Mouse (Mus musculus): ENCODE data around the gene Scrn1.

Gene Scrn1

GRCm38 (mm10) chr6:54565012-54565411, 1.3 kb downstream of the Scrn1 start:
- DNase-seq: no peak

DNA sequence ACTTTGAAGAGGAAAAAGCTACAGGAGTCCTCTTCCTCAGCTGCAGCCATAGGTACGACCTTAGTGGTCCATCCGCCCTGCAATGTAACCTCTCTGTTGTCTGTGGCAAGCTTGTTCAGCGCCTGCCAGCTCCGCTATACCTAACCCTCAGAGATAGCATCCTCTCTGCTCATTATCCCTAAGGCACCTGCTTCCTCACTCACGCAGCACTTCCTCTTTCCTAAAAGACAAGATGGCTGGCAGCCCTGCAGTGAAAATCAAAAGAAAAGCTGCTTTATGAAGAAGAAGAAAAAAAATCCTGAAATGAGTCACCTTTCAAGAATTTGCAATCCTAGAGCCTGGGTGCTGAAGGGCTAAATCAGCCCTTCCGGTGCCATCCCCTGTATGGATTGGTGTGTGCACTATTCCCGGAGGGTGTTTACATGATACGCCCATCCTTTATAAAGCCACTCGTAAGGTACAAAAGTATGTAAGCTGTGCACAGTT, 1.7 kb downstream of the Scrn1 start:
- no peak for DNase-seq

DNA sequence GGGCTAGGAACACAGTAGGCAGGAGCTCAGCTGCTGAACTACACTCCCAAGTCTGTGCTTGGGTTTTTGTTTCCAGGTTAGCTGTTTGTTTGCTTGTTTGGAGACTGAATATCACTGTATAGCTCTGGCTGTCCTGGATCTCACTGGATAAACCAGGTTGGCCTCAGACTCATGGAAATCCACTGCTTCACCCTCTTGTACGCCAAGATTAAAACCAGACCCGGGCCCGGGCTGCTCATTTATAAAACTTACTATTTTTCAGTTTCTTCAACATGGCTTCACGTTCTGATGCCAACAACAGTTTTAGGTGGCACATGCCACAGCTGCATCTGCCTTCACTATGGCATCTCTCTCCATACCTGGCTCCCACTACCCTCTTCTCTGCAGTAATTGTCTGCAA, 2.7 kb downstream of the Scrn1 start:
- DNase-seq: no peak

DNA sequence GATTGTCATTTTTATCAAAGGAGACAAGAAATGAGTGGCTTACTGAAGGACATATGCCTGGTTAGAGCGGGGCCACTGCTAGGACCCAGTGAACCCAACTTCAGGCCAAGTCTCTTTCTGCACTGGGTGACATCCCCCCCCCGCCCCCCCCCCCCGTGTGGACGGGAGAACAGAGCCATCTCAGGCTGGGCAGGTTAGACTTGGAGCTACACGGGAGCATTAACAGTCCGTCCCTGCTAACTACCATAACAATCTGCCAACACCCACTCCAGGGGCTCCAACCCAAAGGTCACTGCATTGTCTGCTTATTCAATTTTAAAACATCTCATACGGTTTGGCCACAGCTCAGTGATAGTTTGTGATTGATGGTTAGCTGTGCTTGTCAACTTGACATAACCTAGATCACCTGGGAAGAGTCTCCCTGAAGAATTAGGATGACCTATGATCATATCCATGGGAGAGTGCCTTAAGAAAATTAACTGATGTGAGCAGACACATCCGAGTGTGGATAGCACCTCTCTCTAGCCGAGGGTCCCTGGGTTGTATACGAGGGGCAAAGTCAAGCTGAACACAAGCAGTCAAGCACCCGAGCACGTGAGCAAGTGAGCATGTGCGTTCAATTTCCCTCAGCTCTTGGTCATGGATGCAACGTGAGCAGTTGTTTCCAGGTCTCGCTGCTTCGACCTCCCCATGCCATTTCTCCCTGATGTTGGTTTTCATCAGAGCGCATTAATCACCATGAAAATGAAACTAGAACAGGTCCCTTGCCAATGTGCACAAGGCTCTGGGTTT, 4.1 kb downstream of the Scrn1 start:
- no peak for DNase-seq

DNA sequence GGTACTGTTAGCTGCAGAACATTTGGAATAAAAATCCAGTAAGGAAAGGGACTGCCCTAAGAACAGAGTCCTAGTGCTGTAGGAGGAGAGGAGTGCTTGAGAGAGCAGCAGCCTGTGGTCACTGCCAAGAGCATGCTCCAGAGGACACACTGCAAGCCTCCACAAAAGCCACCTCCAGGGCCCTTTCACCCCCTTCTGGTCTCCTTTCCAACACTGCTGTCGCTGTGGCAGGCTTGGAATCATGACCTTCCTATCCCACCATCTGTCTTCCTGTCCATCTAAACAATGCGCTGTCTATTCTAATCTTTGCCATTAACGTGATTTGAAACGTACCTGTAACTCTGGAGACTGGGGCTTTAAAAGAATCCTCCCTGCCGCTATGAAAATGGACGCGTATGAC, 7.8 kb downstream of the Scrn1 start:
- peak; percentile 58 for DNase-seq

DNA sequence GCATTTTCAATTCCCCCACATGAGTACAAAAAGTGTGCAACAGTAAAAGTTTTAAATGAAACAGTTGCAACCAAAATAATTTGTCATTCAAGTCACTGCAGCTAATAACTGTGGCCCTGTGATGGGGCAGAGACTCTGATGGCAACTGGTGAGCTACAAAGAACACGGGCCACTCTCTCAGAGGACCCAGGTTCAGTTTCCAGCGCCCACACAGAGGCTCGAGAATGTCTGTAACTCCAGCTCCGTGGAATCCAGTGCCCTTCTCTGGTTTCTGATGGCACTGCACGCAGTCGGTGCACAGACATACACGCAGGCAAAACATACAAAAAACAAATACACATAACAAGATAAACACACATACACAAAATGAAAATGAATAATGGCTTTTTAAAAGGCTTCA, 8.6 kb downstream of the Scrn1 start:
- no peak for DNase-seq

DNA sequence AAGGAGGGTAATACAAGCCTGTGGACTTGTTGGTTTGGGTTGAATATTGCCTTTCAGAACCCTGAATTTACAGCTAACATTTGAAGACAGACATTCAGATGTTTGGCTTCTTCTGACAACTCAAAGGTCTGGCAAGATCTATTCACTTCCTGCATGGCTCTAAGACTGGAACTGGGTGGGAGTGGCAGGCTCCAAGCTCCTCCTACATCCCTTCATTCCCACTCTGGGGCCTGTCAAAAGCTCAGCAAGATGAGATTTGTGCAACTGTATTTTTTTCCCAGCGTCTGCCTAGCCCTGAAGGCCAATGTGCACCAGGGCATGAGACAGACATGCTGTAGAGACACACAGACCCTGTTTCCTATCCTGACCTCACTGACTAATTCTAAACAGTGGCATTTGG, 10.5 kb downstream of the Scrn1 start:
- no peak for DNase-seq

DNA sequence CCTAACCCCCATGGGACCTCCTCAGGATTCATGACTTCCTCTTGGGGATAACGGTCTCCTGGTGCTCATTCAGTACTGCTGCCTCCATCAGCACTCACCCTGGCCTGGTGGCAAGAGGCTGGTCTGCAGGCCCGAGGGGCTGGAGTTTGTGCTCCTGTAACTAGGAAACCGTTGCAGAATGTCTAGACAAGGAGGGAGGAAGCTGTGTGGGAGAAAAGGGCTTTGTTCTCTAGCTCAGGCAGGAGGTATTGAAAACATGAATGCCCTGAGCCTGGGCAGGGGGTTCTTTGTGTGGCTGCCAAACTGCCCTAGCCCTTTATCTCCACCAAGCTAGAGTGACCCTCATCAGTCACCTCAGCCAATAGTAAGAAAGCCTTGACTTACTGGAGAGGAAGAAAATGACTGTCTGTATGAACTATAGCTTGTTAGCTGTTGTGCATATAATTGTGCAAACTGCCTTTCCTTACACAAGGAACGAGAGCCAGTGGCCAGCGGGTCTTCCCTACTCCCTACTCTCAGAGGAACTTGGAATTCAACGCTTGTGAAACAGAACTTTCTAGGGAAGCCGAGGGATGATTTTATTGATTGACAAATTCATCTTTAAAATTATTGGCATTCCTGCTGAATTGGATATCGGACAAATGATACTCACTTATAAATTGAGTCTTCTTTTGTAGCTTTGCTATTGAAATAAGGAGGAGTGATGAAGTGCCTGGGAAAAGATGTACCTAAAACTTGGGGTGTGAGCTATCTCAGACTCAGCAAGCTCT, 11.8 kb downstream of the Scrn1 start:
- no peak for DNase-seq

GRCm38 (mm10) chr6:54553632-54554031, 12.7 kb downstream of the Scrn1 start:
- no peak for DNase-seq

DNA sequence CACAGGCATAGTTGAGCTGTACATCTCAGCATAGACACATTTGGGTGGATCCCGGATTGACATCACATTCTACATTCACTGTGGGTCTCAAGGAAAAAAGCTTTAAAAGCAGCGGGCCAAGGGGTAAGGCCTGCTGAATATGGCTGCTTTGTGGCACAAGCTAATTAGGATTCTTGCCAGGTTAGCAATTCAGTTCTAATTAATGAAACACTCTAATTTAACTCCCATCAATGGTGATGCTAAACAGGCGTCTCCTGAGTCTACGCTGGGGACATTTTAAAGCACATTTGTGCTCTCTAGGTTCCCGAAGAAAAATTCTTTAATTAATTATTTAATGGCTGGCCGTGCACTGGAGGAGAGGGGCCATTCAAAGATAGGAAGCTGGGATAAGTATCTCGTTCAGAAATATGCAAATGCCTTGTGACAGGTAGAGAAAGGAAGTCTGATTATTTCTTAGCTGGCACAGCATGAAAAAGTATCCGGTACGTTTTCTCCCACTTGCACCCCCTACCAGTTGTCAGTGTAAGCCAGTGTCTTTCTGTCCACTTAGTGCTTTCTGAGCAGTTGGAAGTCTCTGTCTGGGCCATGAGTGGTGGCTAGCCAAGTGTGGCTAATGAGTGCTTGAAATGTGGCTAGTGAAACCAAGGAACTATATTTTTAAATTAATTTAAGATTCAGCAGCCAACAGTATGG, 13.4 kb downstream of the Scrn1 start:
- DNase-seq: no peak

- DNase-seq: no peak
These were observed 15.4 kb downstream of the Scrn1 start for GRCm38 (mm10) chr6:54550801-54551323.

GRCm38 (mm10) chr6:54549311-54549710, 17.0 kb downstream of the Scrn1 start:
- DNase-seq: no peak

DNA sequence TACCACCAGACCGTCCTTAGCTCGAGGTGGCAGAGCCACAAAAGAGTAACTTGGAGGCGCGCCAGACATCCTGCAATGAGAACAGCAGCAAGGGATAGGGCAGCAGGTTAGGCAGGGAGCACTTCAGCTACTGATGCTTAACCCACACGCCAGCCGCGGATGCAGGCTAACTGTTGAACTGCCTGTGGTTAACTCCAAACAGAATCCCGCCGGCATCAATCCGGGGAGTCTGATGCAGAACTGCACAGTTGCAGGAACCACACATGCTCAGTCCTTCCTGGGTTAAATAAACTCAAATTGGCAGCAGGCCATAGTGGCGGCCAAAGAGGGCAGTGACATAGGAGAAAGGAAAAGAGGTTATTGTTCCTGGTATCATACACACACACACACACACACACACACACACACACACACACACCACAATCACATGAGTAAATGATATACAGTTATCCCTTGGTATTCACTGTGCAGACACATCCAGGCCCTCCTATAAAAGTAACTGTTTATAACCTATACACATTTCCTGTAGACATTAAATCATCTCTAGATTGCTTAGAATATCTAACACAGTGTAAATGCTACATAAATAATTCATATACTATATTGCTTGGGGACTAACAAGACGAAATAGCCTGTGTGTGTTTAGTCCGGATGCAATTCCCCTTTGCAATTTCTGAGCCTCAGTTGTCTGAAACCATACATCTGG, 17.8 kb downstream of the Scrn1 start:
- DNase-seq: peak; percentile 71

- DNase-seq: no peak
These were observed 22.6 kb downstream of the Scrn1 start for GRCm38 (mm10) chr6:54543646-54544045.

- DNase-seq: no peak
These were observed 23.5 kb downstream of the Scrn1 start for GRCm38 (mm10) chr6:54542836-54543235.

- no peak for DNase-seq
These were observed 25.9 kb downstream of the Scrn1 start for GRCm38 (mm10) chr6:54540252-54540887.

DNA sequence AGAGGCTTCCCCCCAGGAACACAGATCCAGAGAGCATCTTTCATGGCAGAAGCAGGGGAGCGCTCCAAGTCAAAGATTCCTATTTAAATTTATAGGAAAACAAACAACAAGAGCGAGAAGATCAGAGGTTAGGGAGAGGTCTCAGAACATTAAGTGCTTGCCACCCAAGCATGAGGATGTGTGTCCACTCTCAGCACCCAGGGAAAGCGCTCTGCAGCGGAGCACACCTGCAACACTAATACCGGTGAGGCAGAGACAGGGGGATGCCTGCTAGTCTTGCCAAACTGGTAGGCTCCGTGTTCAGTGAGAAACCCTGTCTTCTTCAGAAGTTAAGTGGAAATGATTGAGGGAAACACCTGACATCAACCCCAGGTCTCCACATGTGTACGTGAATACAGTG, 26.9 kb downstream of the Scrn1 start:
- DNase-seq: no peak

DNA sequence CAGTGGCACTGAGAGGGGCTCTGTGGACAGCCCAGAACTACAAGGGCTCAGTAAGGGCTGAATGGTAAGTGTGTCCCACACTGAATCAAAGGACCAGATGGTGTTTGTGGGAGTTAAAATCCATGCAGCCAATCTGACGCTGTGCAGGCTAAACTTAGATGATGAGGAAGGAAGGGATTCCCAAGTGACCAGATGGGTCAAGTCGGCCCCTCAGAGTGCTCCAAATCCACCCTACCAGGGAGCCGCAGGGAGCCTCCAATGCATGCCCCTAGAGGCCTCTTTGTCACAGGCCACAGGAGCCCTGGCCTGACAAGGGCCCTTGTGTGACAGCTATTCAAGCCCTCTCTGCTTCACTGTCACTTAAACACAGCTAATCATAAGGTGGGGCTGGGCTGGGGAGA, 27.5 kb downstream of the Scrn1 start:
- DNase-seq: peak; percentile 60

GRCm38 (mm10) chr6:54537053-54537452, 29.2 kb downstream of the Scrn1 start:
- DNase-seq: no peak

DNA sequence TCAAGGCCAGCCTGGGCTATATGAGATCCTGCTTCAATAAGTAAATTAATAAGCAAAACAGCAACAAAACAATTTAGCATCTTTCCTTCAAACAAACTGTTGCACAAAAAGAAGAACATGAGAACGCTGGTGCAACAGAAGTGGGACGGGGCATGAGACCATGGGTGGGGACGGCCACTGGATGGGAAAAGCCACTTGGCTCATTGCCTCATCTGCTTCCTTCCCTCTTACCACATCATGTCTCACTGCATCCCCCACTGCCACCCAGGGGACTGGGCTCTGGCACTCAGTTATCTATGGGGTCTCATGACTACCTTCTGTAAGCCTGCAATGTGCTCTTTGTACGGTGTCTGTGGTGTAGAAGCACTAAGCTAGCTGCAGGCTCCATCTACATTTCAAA, 30.8 kb downstream of the Scrn1 start:
- no peak for DNase-seq

DNA sequence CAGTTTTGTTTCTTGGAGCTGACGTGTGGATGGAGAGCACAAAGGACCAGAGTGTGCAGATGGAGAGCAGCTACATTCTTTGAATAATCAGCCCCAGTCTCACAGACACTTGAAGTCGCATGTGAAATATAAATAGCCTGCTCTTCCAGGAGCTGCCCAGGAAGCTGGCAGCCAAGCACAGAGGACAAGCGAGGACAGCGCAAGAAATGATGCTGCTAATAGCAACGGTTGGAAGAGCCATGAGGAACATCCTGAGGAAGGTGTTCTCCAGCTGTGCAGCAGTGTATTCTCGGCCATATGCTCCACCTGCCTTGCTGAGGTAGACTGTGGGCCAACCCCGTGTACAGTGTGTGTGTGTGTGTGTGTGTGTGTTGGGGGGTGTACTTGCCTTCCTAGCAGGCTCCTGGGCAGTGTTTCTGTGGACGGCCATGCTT, 35.2 kb downstream of the Scrn1 start:
- peak; percentile 46 for DNase-seq

GRCm38 (mm10) chr6:54530182-54530581, 36.1 kb downstream of the Scrn1 start:
- DNase-seq: no peak
